Mouse (Mus musculus) heart, adult 8-10 months (tissue): ENCODE measurements at regions not wholly inside any gene's neighbourhood (a gene's known extent, or its start where the extent isn't known, plus 50 kb on each side); places are given as distances from the start of the nearest gene placed in this dataset.
"Not testable (repeated sequence)": the region's sequence is repeated elsewhere in the genome, so short reads cannot be mapped to it uniquely, and the experiment has no call there.

Source experiments
- DNase-seq: peaks from one replicate; pipeline ENCODE4 v3.0.0; 2022; ENCODE audit warnings: low spot score

GRCm38 (mm10) chr14:87215099-87215498, 74.1 kb upstream of the Diaph3 start:
- peak; percentile 5 for DNase-seq

DNA sequence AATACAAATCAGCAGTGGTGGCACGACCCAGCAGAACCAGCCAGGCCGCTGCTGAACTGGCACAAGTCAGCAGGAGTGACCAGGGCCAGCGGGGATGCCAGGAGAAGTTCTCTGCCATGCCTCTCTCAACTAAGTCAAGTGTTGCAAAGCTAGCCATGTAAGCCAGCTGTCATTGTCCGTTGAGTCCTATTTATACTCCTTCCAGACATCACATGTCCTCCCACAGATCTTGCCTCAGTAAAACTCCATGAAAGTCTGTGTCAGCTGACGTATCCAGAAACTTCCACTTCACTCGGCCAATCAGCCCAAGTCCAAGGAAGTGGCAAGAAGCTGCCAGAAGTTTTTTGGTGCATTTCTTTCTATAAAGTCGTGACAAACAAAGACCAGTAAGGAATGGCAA, 76.0 kb upstream of the Diaph3 start:
- no peak for DNase-seq

- DNase-seq, result no peak
Measured at GRCm38 (mm10) chr14:87219975-87220374, 78.9 kb upstream of the Diaph3 start.

DNA sequence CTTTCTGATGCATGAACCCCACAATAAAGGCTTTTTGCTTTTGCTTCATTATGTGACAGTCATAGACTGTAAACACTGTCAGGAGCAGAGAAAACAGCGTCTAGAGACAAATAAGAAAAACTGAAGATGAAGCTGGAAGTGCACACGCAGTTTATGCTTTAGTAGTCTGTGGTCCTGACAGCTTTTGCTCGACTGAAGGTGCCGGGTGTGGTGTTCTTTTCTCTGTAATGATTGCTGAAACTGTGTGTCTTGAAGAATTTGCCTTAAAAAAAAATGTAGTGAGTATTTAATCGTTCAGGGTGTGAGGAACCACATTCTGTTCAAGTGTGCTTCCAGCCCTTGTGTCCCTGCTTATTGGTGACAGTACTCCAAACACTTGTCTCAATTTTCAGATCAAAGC, 83.8 kb upstream of the Diaph3 start:
- no peak for DNase-seq

DNA sequence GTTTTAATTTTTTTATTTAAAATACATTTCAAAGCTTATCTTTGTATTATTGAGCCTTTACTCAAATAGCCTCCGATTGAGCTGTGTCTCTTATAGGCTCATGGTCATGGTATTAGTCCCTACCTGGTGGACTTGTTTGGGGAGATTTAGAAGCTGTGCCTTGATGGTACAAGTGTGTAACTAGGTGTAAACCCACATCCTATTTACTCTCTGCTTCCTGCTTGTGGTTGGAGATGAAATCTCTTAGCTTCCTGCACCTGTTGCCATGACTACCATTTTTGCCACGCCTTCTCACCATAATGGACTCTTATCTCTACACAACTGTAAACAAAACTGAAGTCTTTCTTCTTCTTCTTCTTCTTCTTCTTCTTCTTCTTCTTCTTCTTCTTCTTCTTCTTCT, 108.2 kb upstream of the Diaph3 start:
- no peak for DNase-seq

DNA sequence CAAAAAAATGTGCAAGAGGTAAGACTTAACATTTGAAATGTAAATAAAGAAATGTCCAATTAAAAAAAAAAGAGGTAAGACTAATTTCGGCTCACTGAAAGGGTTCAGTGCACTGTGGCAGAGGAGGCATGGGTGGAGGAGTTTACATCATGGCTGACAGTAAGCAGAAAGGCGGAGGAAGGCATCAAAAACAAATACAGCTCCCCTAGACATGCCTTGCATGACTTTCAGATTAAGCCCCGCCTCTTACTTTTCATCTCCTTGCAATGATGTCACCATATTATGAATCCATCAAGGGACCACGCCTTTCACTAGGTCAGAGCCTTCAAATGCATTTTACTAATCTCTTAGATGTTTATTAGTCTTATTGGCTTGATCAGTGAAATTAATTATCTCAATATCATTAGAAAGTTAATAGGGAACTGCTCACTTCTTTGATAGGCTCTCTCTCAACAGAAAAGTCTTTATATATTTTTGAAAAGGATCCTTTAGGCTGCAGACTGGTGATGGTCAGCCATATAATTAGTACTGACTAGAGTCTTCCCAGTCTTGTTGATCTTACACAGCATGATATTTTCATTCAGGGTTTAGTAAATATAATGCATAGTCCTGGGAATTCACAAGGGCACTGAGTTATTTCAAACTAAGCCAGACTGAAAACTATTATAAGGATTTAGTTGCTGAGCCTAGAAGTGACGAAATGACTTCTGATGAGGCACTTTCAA, 114.6 kb upstream of the Diaph3 start:
- no peak for DNase-seq

DNA sequence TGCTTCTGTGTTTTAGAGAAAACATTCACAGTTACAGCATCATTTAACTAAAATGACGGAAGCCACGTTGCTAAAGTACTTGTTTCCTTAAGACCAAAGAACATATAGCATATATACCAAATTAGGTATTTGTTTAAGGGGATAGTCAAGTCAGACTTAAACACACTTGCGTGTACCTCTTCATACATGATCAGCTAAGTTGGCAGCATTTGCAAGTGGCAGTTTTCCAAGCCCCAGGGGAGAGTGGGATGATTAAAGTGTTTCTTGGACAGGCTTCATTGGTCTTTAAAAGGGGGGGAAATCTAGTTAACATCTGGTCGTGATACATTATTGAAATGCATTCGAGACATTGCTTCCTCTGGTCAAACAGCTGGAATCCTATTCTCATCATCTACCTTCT, 120.7 kb upstream of the Diaph3 start:
- DNase-seq, result no peak

DNA sequence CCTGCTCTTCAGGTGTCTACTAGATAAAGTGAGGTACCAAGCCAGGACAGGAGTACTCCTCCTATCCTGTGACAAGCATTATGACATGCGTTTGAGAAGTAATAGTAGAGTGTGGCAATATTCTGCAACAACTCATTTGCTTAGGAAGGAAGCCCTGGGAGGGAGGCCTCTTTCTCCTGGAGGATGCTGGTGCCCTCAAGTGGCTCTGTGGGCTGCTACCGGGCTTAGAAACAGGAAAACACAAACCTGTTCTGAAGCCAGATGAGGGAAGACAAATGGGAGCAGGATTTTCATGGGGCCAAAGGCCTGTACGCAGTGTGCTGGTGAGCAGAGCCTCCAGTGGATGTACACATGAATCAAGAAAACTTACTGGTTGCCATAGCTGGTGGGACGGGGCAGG, 123.8 kb upstream of the Diaph3 start:
- no peak for DNase-seq

DNA sequence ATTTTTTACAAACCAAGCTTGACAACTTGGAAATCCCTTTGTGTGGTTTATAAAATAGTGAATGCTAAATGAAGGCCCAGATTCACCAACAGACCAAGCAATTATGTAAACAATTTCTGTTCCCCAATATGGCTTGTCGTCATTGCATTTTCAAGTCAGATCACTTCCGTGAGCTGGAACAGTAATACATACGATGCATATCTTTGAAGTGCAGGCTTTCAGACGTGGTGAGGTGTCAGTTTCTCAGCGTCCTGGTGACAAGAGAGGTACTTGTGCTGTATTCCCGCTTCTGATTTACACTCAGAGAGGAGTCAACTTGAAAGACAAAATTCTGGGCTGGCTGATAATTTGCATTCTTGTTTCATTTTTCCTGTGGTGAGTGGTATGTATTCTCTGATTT, 125.3 kb upstream of the Diaph3 start:
- no peak for DNase-seq

GRCm38 (mm10) chr14:87289266-87289665, 127.2 kb upstream of the Tdrd3 start:
- not testable (repeated sequence) for DNase-seq

- peak; percentile 2 for DNase-seq
Measured at GRCm38 (mm10) chr14:87289708-87290243, 126.7 kb upstream of the Tdrd3 start.

DNA sequence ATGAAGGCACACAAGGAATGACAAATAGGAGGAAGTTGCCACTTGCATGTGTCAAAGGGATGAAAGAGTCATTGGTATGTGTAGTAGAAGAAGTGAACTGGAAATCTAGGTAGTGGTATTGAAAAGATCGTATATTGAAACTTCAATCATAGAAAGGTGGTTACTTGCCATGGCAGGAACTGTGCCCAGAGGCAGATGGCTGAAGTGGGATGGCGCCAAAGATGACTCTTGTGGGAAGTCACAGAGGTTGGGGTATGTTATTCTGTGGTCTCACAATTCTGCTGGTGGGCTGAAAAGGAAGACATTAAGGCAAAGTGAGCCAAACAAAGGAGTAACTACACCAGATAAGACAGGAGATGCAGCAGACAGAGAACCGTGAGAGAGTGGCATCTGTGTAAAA, 121.2 kb upstream of the Tdrd3 start:
- DNase-seq, result no peak

DNA sequence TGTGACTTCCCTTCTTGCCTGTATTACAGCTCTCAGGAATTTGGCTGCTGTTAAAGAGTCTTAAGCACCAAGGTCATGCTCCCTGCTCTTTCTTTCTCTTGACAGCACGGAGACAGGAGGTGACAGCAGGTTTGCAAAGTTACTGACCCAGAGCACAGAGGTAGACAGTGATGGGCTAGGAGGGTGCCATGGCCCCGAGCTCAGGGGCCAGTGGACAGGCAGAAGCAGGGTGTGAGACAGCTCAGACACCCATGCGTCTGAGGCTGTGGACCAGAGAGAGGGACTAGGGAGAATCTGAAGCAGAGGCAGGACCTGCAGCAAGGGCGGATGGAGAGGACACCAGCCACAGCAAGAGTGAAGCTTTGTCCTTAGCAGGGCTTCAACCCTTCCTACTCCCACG, 119.3 kb upstream of the Tdrd3 start:
- no peak for DNase-seq

DNA sequence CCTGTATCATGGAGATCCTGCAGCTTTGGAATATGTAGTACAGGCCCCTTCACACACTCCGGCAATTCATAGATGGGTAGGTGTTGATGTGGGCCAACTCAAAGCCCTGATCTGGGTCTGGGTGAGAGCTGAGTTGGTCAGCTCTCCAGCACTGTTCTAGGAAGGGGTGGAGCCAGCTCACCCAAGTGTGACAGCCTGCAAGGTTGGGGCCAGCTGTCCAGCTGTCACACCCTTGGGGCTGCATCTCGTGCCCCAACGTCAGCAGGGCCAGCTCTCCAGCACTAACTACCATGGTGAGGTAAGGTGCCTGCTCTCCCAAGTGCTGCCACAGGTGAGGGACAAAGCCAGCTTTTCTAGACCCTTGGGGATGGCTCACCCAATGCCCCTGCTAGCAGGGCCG, 115.6 kb upstream of the Tdrd3 start:
- no peak for DNase-seq

GRCm38 (mm10) chr14:87301564-87301963, 114.9 kb upstream of the Tdrd3 start:
- no peak for DNase-seq

- no peak for DNase-seq
Measured at GRCm38 (mm10) chr14:87305481-87305880, 111.0 kb upstream of the Tdrd3 start.

- DNase-seq, result no peak
Measured at GRCm38 (mm10) chr14:87306011-87306410, 110.4 kb upstream of the Tdrd3 start.

GRCm38 (mm10) chr14:87308016-87308415, 108.4 kb upstream of the Tdrd3 start:
- DNase-seq, result no peak

GRCm38 (mm10) chr14:87312318-87312717, 104.1 kb upstream of the Tdrd3 start:
- DNase-seq, result no peak

- peak; percentile 42 for DNase-seq
Measured at GRCm38 (mm10) chr14:87314999-87315732, 101.3 kb upstream of the Tdrd3 start.

DNA sequence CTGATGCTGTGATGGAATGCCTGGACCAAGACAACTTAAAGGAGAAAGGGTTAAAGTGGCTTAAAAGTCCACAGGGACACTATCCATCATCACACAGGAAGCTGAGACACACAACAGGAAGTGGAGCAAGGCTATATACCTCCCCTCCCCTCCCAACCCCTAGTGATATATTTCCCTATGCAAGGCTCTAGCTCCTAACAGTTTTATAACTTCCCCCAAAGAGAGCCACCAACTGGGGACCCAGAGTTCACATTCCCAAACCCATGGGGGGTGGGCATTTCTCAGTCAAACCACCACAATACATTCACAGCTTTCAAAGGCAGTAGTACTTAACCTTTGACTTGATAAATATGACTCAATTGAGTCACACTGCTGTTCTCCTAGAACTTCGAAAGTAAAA, 88.6 kb upstream of the Tdrd3 start:
- DNase-seq, result no peak

DNA sequence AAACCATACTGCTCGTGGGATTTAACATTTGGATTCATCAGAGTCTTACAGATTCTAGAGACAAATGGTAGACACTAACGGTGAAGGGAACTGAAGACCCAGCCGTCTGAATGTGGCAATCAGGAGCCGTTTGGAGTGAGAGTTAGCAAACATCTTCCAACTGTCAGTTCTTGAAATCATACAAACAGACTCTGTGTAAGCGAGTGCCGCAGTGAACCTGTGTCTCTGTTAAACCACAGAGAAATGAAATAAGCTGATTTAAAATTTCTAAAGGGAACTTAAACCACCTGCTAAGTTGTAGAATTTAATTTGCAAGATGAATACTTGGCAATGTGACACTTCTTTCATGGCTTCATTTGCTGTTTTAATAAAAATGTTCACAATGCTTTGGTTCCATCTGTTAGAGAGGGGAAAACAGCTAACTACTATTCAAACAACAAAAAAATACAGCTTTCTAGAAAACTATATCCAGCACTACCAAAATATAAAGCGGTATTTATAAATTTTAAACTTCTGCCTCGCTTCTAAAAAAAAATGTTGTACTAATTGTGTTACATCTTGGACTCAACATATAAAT, 78.4 kb upstream of the Tdrd3 start:
- DNase-seq, result no peak

DNA sequence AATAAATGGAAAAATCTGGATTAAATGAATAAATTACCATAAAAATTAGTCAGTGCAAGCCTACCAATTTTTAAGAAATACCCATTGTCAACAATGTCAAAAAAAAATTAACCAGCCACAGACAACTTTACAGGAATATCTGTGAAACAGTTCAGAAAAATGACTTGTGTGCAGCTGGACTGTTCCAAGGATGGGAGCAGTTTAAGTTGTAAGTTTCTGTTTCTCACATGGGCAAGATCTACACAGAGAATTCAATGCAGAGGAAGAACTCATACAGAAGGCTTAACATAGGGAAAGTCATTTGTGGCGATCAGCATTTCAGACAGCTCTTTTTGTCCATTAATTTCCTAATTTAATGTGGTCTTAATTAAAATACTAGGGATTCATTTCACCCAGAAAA, 71.9 kb upstream of the Tdrd3 start:
- no peak for DNase-seq
